Mouse (Mus musculus): Measurements from ENCODE around the gene Mrpl41. TPM values are rescaled to one million over a fixed set of nuclear protein-coding genes. Genes with fewer than 3 reads are reported as not detected.
A peak's percentile ranks its signal among the peaks of the same experiment; 100 is the strongest.
"Not testable (repeated sequence)": the region's sequence is repeated elsewhere in the genome, so short reads cannot be mapped to it uniquely, and the experiment has no call there.

The Mrpl41 gene
- polyA plus RNA-seq, 1 experiment = 150 TPM

DNA sequence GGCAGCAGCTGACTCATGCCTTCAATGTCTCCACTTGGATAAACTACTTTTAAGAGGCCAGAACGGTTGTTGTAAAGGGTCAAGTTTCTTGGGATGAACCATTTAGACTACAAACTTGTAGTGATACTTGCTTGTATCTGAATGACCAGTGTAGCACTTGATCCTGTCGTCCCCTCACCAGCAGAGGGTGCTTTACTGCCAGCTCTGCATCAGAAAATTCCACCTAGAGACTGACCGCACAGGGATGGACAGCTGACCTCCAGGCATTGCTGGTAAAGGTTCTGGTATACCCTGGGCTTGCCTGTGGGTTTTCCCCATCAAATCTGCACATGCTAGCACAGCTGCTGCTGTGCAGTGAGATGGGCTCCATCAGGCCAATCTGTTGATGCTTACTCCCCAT lies 14.0 kb downstream of the Mrpl41 start:
- Histone ChIP-seq H3K4me1 (ENCODE audit: control insufficient read depth, insufficient read depth, insufficient read length, low read length) (peaks cover 5% of the 10 kb centered on the region; the same call in 1 of the 2 replicates), H3K4me3 (ENCODE audit: insufficient read depth, low read depth, low read length) (no peak overlapping the region), H3K27ac (replicated peaks; ENCODE audit: low read depth, low read length) (no peak overlapping the region)

DNA sequence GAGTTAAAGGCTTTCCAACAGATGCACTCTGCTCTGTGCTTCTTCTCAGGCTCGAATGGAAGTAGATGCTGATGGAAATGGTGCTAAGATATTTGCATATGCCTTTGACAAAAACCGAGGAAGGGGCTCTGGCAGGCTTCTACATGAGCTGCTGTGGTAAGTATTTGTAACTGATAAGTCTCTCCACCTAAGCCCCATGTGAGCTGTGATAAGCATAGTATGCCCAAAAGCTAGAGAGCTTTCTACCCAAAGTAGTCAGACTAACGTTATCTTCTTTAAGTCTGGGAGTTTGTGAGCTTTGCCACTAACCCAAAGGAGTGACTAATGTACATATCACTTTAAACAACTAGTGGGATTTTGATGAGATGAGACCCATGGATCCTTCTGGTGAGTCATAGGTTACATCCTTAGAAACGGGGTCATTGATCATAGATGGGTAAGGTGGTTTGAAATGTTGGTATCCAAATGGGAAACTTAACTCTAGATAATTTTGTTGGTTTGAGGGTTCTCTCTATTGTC lies 22.3 kb downstream of the Mrpl41 start:
- no peak overlapping the region for H3K4me3 ChIP-seq (ENCODE audit: insufficient read depth, low read depth, low read length)
- H3K27ac ChIP-seq (replicated peaks; ENCODE audit: low read depth, low read length) = no peak overlapping the region
- 0 out of 2 replicates have a peak, but pooled peaks cover 2% of the 10 kb centered on the region for H3K4me1 ChIP-seq (ENCODE audit: control insufficient read depth, insufficient read depth, insufficient read length, low read length)

DNA sequence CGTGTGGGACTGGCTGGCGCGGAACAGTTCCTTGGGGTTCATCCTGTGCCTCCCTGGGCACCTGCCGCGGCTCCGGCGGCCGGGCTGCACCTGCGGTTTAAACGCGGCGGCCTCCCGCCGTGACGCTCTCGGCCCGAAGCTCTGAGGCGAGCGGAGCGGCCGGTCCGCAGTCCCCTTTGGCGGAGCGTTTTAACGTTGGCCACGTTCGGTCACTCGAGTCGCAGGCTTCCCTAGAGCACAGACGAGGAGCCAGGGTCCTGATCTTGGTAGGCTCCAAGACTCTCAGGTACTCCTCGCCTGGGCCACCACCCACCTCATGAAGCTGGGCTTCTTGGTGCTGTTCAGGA lies 24.7 kb downstream of the Mrpl41 start:
- Histone ChIP-seq H3K4me1 (ENCODE audit: control insufficient read depth, insufficient read depth, insufficient read length, low read length) (0 out of 2 replicates have a peak, but pooled peaks cover 2% of the 10 kb centered on the region), H3K4me3 (ENCODE audit: insufficient read depth, low read depth, low read length) (peak overlapping the region; percentile 82), H3K27ac (replicated peaks; ENCODE audit: low read depth, low read length) (no peak overlapping the region)

DNA sequence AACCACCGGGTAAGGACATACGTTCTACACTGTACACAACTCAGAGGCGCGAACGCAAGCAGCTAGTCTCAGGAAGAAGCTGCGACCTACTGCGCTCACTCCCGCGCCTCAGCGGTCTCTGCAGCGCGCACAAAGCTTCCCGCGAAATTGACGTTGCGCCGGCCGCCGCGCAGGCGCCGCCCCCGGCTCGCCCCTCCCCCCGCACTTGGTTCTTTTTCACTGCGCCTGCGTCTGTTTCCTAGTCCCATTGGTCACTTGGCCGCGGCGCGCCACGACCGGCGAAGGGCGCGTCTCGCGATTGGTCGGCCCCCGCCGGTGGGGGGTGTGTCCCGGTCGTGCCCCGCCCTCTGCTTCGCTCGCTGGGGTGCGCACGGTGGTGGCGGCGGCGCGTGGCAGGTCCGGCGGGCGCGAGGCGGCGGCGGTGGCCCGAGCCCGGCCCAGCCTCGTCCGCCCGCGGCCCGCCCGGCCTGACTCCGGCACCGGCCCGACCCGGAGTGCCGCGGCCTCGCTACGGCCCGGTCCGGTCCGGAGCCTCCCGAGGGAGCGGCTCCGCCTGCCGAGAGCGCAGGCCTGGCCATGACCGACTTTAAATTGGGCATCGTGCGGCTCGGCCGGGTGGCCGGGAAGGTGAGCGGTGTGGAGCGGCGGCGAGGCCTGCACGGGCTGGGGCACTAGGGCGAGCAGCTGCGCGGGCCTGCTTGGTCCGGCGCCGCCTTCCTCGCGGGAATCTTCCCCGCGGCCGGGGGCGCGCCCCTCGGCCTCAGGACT lies 25.3 kb downstream of the Mrpl41 start, which contains the start of gene Zmynd19:
Gene Zmynd19, plus strand, starts transcription at position 372 of the 768 bp plus-strand sequence.
- H3K4me1 ChIP-seq (ENCODE audit: control insufficient read depth, insufficient read depth, insufficient read length, low read length) = 0 out of 2 replicates have a peak, but pooled peaks cover 2% of the 10 kb centered on the region
- no peak within 1 kb of the TSS for H3K27ac ChIP-seq (replicated peaks; ENCODE audit: low read depth, low read length)
- peak within 1 kb of the TSS; percentile 82 for H3K4me3 ChIP-seq (ENCODE audit: insufficient read depth, low read depth, low read length)

DNA sequence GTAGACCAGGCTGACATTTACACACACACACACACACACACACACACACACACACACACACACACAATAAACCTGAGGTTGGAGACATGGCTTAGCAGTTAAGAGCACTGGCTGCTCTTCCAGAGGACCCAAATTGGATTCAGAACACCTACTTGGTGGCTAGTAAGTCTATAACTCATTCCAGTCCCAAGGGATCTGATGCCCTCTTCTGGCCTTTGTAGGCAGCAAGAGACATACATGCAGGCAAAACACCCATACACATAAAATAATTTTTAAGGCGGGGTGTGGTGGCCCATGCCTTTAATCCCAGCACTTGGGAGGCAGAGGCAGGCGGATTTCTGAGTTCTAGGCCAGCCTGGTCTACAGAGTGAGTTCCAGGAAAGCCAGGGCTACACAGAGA lies 30.6 kb downstream of the Mrpl41 start:
- not testable (repeated sequence) for H3K27ac ChIP-seq (replicated peaks; ENCODE audit: low read depth, low read length); H3K4me3 ChIP-seq (ENCODE audit: insufficient read depth, low read depth, low read length); H3K4me1 ChIP-seq (ENCODE audit: control insufficient read depth, insufficient read depth, insufficient read length, low read length)

DNA sequence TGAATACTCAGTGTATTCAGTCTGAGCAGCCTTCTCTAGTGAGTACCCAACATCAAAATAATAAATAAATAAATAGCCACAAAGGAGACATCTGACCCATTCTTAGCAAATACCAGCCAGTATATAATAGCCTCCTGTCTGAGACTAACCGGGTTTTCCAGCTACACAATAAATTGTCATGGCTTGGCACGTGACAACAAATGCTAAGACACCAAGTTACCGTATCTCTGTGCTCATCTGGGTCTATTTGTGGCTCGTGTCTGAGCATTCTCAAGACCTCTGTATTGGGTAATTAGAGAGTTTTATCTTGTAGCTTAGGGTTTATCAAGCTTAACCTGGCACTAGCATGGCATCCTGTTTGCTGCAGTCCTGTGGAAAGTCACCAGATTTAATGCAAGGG lies 32.8 kb downstream of the Mrpl41 start:
- Histone ChIP-seq H3K4me1 (ENCODE audit: control insufficient read depth, insufficient read depth, insufficient read length, low read length) (no peaks in the 10 kb centered on the region), H3K27ac (replicated peaks; ENCODE audit: low read depth, low read length) (no peak overlapping the region), H3K4me3 (ENCODE audit: insufficient read depth, low read depth, low read length) (no peak overlapping the region)

DNA sequence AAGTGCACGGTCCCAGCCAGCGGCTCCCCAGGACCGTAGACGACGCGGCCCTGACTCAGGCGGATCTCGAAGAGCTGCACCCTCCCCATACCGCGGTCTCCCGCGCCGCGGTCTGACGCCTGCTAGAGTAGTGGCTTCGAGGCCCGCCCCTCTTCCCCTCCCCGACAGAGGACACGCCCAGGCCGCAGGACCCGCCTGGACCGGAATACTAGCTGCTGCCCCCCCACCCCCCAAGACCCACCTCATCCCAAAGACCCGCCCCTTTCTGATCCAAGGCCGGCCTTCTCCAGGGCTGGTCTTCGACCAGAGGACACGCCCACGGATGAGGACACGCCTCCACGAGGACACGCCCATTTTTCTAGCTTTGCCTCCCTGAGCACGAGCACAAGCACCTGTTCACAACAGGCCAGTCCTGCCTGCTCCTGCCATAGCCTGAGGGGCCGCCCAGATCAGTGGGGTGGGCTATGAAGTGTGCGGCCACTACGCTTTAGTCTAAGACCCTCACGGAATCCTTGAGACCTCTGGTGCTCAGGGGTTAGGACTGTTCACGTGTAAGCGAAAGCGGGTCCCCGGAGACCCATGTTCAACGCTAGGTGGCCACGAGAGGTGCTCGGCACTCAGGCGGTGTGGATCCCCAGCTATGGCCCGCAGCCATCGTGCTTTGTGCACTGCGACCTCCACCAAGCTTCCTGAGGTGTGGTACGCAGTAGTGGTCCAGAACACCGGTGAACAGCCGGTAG lies 39.7 kb downstream of the Mrpl41 start, which contains the start of gene Arrdc1:
Gene Arrdc1, minus strand, starts transcription at position 196 of the 740 bp plus-strand sequence.
- Histone ChIP-seq H3K27ac (replicated peaks; ENCODE audit: low read depth, low read length) (peak within 1 kb of the TSS; percentile 35; the same call in 1 of the 2 replicates), H3K4me1 (ENCODE audit: control insufficient read depth, insufficient read depth, insufficient read length, low read length) (peaks cover 7% of the 10 kb centered on the region), H3K4me3 (ENCODE audit: insufficient read depth, low read depth, low read length) (peak within 1 kb of the TSS; percentile 86)

DNA sequence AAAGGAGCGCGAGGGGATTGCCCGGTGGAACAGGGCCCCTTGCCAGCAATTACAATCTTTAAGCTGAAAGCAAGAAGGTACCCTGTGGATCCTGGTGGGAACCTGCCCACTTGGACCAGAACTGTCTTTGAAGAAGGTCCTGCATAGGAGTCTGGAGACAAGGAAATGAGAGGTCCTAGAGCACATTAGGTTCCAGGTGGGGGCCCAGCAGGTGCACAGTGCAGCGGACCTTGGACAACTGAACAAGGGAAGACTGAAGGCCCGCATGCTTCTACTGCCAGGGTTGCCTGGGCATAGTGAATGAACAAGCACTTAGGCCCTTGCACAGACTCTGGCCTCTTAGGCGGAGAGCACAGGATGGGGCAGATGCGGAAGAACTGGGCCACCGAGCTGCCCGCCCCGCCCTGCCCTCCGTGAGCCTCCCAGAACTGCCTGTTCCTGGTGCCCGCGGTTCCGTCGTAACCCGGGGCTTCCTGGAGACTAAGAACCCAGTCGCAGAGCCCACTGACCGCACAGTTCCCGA lies 40.4 kb downstream of the Mrpl41 start:
- Histone ChIP-seq H3K4me3 (ENCODE audit: insufficient read depth, low read depth, low read length) (peak overlapping the region; percentile 86), H3K4me1 (ENCODE audit: control insufficient read depth, insufficient read depth, insufficient read length, low read length) (peaks cover 7% of the 10 kb centered on the region), H3K27ac (replicated peaks; ENCODE audit: low read depth, low read length) (peak overlapping the region; percentile 35; the same call in 1 of the 2 replicates)

DNA sequence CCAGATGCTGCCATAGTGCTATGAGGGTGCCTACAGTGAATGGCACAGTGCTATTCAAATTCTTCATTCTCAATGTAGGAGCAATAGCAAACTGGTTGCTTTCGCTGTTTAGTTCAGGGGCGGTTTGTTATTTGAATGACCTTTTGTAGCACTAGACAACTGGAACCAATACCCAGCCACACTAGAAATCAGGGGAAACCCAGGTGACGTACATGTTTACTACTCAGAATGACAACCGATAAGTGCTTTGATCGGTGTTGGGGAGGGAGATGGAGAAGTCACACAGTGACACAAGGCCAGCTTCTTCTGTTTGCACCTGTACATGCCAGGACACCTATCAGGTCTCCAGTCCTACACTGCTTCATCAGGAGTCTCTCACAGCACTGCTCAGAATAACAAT lies 45.3 kb downstream of the Mrpl41 start:
- Histone ChIP-seq H3K27ac (replicated peaks; ENCODE audit: low read depth, low read length) (no peak overlapping the region), H3K4me1 (ENCODE audit: control insufficient read depth, insufficient read depth, insufficient read length, low read length) (peaks cover 12% of the 10 kb centered on the region; the same call in 1 of the 2 replicates), H3K4me3 (ENCODE audit: insufficient read depth, low read depth, low read length) (no peak overlapping the region)

DNA sequence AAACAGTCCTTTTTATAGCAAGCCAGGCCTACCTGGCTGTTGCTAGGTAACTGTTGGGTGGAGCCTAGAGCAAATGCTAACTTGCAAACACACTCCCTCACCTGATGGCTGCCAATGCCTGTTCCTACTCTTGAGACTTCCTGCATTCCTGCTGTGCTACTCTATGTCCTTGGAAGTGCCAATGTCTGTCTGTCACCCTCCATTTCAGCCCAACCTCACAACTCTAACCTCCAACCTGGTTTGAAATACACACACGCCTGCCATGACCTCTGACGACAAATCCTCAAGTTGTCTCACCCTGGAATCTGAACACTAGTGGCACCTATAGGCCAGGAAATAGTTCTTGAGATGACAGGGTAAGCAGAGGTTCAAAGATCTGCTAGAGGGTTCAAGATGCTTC lies 45.8 kb downstream of the Mrpl41 start:
- H3K27ac ChIP-seq (replicated peaks; ENCODE audit: low read depth, low read length) = no peak overlapping the region
- H3K4me1 ChIP-seq (ENCODE audit: control insufficient read depth, insufficient read depth, insufficient read length, low read length) = peaks cover 9% of the 10 kb centered on the region; the same call in 1 of the 2 replicates
- no peak overlapping the region for H3K4me3 ChIP-seq (ENCODE audit: insufficient read depth, low read depth, low read length)

DNA sequence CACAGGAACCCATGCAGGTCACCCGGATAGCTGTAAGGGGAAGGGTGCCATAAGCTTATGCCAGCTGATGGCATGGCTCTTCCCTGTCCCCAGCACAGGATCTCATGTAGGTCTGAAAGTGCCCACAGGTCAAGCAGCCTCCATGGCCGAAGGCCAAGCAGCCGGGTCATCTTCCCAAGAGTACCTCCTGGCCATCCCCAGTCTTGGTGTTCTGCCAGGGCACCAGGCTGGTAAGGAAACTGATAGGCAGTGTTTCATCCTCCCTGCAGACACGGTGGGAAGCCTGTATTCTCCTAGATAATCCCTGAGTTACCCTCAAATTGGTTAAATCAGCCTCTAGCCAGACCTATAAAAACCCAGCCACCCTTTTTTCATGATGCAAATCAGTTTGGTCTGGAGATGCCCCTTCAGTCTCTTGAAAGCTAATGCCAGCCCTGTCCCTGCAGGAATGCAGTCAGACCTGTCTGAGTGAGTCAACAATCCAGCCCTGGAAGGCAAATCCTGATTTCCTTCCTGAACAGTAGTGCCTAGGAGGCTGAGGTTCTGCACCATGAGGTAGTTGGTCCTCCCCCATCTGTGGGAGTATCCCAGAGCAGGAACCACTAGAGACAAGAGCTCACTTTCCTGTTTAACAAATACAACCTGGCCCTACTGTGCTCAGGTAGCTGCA lies 47.0 kb downstream of the Mrpl41 start:
- Histone ChIP-seq H3K27ac (replicated peaks; ENCODE audit: low read depth, low read length) (0 out of 2 replicates have a peak overlapping the region, but pooled peaks have one; percentile 21), H3K4me3 (ENCODE audit: insufficient read depth, low read depth, low read length) (no peak overlapping the region), H3K4me1 (ENCODE audit: control insufficient read depth, insufficient read depth, insufficient read length, low read length) (peaks cover 9% of the 10 kb centered on the region; the same call in 1 of the 2 replicates)

DNA sequence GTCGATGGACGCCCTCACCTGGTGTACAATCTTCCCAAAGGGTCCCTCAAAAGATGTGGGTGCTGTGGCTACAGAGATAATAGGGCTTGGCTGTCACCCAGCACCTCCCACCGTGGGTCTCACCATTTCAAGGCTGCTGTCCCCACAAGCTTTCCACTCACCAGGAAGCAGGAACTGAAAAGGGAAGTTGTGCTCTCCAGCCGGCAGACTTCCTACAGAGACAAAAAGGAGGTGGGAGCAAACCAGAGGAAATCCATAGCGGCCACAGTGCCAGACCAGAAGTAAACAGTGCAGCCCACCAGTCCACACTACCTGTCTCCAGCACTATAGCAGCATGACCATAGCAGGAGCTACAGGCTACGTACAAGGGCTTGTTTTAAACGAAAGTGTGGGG lies 47.9 kb downstream of the Mrpl41 start:
- peaks cover 9% of the 10 kb centered on the region; the same call in 1 of the 2 replicates for H3K4me1 ChIP-seq (ENCODE audit: control insufficient read depth, insufficient read depth, insufficient read length, low read length)
- H3K4me3 ChIP-seq (ENCODE audit: insufficient read depth, low read depth, low read length) = no peak overlapping the region
- no peak overlapping the region for H3K27ac ChIP-seq (replicated peaks; ENCODE audit: low read depth, low read length)

DNA sequence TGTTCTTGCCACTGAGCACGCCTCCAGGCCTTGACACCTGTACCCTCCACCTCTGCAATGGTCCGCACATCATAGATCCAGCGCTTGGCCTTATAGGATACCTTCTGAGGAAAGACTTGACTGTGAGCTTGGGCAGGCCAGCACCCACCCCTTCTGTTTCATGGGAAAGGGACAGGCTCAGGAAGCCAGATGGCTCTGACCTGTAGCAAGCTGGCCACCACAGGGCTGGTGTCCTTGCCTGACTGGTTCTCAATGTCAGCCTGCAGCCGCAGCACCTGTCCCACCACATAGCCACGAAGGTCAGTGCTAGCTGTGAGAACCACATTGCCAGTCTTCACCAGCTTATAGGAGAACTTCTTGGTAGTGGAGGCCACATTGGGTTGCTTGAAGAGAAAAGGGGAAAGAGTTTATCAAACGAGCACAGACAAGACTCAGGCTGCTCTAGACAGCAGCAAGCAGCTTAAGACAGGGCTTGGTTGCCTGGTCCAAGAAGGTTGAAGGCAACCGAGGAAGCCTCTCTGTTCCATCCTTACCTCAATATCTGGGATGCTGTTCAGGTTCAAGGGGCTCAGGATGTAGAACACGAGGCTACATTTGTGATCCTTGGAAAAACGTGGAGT lies 48.4 kb downstream of the Mrpl41 start:
- Histone ChIP-seq H3K4me3 (ENCODE audit: insufficient read depth, low read depth, low read length) (no peak overlapping the region), H3K27ac (replicated peaks; ENCODE audit: low read depth, low read length) (no peak overlapping the region), H3K4me1 (ENCODE audit: control insufficient read depth, insufficient read depth, insufficient read length, low read length) (peaks cover 9% of the 10 kb centered on the region; the same call in 1 of the 2 replicates)

DNA sequence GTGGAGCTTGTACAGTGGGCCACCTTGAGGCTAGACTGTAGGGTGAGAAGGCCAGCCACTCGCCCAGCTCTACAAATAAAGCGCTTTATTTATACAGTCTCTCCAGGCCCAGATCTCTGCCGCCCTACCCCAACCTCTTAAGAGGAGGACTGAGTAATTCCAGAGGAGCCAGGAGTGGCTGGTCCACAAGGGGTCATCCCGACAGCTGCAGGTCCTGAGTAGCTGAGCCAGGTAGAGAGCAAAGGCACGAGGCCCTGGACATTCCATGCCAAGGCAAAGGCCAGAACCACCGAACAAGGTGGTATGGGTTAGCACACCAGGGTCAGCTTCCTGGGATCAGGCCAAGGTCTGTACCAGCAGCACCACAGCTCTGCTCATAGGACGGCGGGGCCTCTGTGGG lies 49.6 kb downstream of the Mrpl41 start:
- no peak overlapping the region for H3K4me3 ChIP-seq (ENCODE audit: insufficient read depth, low read depth, low read length)
- H3K27ac ChIP-seq (replicated peaks; ENCODE audit: low read depth, low read length) = no peak overlapping the region
- H3K4me1 ChIP-seq (ENCODE audit: control insufficient read depth, insufficient read depth, insufficient read length, low read length) = peaks cover 9% of the 10 kb centered on the region; the same call in 1 of the 2 replicates
